Mouse (Mus musculus) heart, adult 9 months (tissue): ENCODE results near the gene Wwc1.

Experiments used
- DNase-seq, 2 experiments: peaks; one replicate each; pipeline ENCODE4 v3.0.0; 2022; ENCODE audit warnings: low spot score in 2 of 2

Gene Wwc1

GRCm38 (mm10) chr11:35980411-35980917 is at the start of gene Wwc1:
TSS of gene Wwc1 (minus strand) at chr11:35980527.
- DNase-seq, result no peak

DNA sequence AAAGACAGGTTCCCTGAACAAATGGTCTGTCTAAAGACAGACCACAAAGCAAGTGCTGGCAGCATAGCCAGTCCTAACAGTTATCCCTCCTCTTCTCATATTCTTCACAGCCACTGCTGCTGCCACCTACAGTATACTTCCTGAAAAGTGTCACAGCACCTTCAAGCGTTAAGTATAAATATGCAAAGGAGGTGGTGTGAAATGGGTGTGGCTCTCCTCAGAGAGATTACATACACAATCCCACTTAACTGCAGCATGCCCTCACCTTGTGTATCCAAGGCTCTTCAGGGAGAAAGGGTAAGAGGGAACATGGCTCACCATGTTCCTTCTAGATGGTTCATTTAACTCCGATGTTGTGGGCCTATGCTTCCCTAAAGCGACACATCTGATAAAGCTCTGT is 39.7 kb upstream of the Wwc1 start:
- no peak for DNase-seq

- no peak for DNase-seq
These were observed 32.9 kb upstream of the Wwc1 start for GRCm38 (mm10) chr11:36013179-36013578.

GRCm38 (mm10) chr11:36009281-36010208 is 29.2 kb upstream of the Wwc1 start:
- no peak for DNase-seq

DNA sequence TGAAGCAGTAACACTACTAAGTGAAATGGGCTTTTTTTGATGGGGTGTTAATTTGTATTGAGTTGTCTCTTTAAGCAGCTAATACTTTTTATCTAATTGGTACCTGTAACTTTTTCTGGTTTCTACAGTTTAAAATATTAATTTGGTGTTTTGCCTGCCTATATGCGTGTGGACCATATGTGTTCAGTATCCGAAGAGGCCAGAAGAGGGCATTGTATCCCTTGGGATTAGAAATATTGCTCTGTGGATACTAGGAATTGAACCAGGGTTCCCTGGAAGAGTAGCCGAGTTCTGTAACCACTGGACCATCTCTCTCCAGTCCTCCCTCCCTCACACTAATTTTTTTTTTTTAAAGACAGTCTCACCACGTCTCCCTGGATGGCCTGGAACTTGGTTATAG is 22.6 kb upstream of the Wwc1 start:
- DNase-seq, result no peak

GRCm38 (mm10) chr11:36001282-36001970 is 21.1 kb upstream of the Wwc1 start:
- DNase-seq, result peak; percentile 45 to 78

GRCm38 (mm10) chr11:36000585-36001281 is 20.4 kb upstream of the Wwc1 start:
- DNase-seq, result no peak

- no peak for DNase-seq
These were observed 19.7 kb upstream of the Wwc1 start for GRCm38 (mm10) chr11:36000038-36000437.

- DNase-seq, result no peak
These were observed 17.7 kb upstream of the Wwc1 start for GRCm38 (mm10) chr11:35998048-35998447.

DNA sequence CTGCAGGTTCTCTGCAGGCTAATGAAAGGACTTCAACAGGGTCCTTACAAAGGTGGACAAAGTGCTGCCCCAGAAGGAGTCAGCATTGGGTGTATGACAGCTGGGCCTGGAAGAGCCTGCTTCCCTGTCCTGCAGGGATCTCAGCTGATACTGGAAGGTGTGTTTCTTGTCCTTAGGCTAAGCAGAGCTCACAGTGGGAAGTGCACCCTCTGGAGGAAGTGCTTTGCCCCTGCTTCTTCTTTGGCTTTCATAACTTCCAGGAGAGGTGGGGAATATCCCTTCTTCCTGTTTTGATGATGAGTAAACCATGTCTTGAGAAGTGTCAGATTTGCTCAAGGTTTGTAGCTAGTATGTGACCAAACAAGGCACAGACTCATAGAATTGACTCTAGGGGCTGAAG is 15.0 kb upstream of the Wwc1 start:
- DNase-seq, result no peak

DNA sequence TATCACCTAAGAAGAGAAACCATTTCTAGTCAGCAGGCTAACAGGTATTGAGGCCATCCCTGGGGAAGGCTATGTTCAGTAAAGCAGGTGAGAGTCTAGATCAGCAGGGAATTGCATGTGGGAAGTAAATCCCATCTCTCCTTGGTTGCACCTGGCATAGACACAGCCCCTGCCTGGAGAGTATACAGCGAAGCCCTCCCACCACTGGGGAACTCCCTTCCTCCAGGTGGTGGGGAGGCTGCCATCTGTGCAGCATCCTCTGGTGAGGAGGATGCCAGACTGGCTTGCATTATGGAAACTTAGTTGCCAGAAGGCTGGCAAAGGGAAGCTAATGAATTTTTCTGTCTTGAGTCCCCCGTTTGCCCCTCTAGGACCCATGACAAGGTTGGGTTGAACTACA is 11.5 kb upstream of the Wwc1 start:
- DNase-seq, result no peak

GRCm38 (mm10) chr11:35989967-35990366 is 9.6 kb upstream of the Wwc1 start:
- DNase-seq, result no peak

GRCm38 (mm10) chr11:35985841-35986393 is 5.6 kb upstream of the Wwc1 start:
- DNase-seq, result no peak

GRCm38 (mm10) chr11:35982734-35983133 is 2.4 kb upstream of the Wwc1 start:
- DNase-seq, result no peak

DNA sequence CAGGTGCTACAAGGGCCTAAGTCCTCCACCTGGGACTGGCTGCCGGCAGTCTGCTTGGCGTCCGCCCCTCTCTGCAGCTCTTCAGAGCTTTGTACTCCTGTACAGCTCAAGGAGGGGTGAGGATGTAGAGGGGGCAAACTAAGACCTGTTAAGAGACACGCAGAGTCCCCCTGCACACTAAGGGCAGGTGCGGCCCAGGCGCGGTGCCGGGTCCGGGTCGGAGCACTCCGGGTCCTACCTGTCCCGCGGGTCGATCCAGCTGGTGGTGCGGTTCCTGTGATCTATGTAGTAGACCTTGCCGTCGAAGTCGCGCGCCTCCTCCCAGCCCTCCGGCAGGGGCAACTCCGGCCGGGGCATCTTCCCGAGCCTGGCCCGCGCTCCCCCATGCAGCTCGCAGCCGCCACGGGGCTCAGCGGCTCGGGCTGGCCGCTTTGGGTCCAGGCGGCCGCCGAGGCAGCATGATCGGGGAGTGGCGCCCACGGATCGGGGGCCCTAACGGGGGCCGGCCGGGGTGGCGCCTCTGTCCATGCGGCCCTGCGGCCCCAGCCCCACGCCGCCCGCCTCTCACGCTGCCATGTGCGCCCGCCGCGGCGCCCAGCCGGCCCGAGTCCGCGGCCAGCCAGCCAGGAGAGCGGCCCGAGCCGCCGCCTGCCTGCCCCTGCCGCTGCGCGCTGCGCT is 455 bp downstream of the Wwc1 start:
- DNase-seq, result no peak

DNA sequence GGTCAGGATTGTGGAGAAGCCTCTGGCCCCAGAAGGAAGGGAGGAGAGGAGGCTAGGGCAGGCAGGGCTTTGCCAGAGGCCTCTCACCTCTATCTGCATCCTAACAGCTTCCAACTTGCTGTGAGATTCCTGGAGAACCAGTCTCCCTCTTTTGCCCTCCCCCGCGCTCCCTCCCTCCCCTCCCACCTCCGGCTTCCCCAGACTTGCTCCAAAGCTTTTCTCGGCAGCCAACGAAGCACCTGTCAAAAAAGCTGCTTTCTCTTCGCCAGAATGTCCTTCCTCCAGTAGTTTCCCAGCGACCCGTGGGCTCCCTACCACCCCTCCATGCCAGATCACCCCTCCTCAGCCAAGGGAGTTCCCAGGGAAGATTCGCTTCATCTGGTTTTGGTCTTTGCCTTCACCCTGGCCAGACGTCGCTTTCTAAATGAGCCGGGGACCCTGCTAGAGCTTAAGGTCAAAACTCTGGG is 1.0 kb downstream of the Wwc1 start:
- no peak for DNase-seq

DNA sequence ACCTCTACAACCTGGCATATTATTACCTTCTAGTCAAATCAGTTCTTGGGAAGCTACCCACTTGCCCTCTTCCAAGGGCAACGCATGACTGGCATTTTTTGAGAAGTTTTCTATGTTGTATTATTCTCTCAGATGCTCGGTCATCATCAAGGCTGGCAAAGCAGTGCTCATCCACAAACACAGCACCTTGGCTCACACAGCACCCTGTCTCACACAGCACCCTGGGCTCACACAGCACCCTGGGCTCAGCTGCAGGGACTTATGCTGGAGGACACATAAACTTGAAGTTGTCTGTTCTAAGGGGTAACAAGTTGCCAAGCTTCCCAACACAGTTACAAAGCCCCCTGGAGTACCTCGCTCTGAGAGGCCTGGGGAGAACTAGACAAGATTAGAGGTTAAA is 2.5 kb downstream of the Wwc1 start:
- no peak for DNase-seq

GRCm38 (mm10) chr11:35977096-35977495 is 3.2 kb downstream of the Wwc1 start:
- DNase-seq, result no peak

DNA sequence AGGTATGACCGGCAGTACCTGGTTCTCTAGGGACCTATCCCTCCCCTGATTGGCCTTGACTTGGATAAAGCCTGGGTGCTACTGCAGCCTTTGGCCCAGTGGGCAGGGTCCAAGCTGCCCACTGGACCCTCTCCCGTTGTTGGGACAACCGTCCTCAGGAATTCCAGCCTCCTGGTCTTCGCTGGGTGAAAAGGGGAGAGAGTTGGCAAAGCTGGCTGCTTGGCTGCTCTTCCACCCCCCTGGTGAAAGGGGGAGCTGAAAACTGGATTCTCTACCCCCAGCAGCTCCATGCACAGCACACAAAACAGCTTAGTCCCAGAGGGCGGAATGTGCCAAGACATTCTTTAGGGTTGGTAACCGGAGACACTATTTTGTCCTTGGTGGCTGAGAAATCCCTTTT is 3.8 kb downstream of the Wwc1 start:
- DNase-seq, result no peak

DNA sequence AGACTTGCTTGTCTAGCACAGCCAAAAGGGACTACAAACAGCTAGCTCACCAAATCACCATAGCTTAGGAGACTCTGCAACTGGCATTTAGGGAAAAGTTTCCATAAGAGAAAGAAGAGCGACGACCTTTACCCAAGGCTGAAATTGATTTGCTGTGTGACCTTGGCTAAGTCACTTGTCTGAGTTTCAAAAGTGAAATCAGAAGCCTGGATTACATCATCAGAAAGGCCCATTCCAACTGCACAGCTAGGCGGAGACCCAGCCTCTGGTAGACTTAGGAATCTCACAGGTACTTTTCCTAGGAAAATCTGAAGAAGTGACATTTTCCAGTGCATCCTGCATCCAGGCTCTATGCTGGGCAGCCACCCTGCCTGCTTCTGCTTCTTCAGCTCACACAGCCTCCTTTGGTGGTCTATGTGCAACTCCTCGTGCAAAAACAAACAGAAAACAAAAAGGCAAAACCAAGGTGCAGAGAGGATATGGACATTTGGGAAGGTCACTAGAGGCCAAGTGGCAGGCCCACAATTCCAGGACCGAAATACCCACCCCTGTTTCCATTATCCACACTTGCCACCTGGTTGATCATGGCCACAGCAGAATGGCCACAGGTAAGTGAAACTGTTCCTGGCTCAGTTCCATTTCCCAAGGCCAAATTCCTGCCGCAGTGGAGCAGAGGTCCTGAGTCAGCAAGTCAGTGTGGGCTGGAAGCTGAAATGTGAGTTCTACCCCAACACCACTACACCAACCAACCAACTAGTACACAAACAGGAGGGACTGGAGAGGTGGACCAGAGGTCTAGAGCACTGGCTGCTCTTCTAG is 5.5 kb downstream of the Wwc1 start:
- no peak for DNase-seq
